Mouse (Mus musculus): ENCODE results near the gene Slc17a2.

DNA sequence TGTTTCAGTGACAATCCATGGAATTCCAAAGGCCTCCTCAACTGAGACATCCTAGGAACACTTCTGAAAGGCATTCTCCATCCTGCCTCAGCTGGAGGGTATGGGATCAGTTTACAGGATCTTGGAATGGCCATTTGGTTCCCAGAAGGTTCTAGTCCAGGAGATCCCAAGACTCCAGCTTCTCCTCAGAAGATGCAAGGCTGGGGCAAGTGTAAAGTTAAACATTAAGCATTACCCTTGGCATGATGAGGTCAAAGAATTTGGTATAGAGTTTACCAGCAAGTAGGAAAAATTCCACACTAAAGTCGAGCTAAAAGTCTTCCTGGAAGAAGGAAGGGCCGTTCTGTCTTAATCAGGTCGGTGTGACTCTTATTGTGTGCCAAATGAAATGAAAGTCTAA is 63.2 kb downstream of the Slc17a2 start:
- TF ChIP-seq CTCF (IDR thresholded peaks at IDR 0.05; ENCODE audit: control insufficient read depth, insufficient read depth, insufficient replicate concordance, low read depth, low read length) (no peak), POLR2A (IDR thresholded peaks at IDR 0.05; ENCODE audit: control insufficient read depth, low read depth, low read length) (no peak)

Measured in testis, adult 2 months (tissue).